Mouse (Mus musculus) small intestine, adult 2 months (tissue): ENCODE results near the gene Ypel3.

ENCODE experiments used
- CTCF ChIP-seq: fragments of 200-500 bp; IDR thresholded peaks from 2 replicates; pipeline ENCODE4 v1.5.1; 2012; ENCODE audit warnings: low read depth, mild to moderate bottlenecking, control low read depth, inconsistent platforms, low read length, moderate library complexity, mixed read lengths; ENCODE audit not compliant: insufficient replicate concordance, insufficient read length; ENCODE audit errors: extremely low read depth
- POLR2A ChIP-seq: fragments of 200-500 bp; IDR thresholded peaks from 2 replicates; pipeline ENCODE4 v1.6.1; 2012; ENCODE audit warnings: low read depth, mild to moderate bottlenecking, control low read depth, inconsistent platforms, low read length, moderate library complexity

DNA sequence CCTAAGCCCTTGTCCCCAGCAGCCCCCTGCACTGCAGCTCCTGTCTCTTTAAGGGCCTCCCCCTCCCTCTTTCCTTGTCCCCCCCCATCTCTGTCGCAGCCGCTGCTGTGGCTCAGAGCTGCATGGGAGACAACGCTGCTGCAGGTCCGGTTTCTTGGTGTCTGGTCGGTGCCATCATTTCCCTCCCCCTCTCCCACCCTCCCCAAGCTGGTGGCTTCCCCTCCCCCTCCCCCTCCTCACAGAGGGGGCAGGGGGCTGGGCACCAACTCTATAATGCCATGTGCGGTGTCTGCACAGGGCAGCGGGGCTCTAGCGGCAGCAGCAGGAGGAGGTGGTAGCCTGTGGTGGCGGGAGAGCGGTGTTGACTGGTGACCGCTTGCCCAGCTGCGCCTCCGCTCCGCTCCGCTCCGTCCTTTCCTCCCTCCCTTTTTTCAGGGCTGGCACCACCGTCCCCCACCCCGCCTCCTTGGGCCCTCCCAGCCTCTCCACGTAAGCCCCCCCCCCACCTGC lies 46.5 kb downstream of the Ypel3 start:
- TF ChIP-seq CTCF = no peak
- no peak for TF ChIP-seq POLR2A
